Mouse (Mus musculus): ENCODE measurements around the gene Srrm3.

Srrm3 gene

DNA sequence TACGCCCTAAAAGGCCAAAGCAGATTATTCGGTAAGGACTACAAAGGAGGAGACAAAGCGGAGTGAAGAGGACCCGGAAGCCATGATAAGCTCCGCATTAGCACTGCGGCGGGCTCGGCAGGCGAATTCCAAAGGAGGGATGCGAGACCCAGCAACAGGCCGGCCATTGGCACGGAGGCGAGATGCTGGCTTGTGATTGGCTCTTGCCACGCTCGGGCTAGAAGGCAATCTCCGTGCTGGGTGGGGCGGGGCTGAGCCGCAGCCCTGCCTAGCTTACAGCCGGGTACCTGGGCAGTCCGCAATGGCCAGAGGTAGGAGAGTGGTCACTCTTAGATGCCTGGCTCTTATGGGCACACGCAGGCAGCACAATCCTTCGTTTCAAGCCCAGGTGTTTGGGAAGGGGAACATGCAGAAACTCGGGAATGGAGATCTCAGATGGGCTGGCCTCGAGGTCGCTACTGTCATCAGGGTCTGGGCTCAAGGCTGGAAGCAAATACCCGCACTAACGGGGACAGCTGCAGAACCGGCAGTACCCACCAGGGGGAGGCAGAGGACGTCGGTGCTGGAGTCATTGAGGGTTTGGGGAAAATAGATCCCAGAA lies 97.0 kb downstream of the Srrm3 start:
- peak; percentile 93 to 94 for DNase-seq (ENCODE audit: low spot score in 2 of 2)

DNA sequence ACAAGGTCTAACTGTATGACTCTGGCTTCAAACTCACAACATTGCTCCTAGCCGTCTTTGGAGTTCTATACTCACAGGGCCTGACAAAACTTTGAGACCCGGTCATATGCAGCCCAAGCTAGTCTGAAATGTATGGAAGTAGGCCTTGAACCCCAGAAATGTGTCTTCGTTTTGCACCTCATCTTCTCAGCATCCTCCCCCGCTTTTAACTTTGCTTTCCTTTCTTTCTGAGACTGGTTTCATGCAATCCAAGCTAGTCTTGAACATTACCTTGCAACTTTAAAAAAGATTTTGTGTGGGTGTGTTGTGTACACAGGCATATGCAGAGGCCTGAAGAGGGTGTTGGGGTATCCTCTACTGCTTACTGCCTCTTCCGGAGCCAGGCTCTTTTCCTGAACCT lies 97.6 kb downstream of the Srrm3 start:
- DNase-seq (ENCODE audit: low spot score in 2 of 2), result no peak

DNA sequence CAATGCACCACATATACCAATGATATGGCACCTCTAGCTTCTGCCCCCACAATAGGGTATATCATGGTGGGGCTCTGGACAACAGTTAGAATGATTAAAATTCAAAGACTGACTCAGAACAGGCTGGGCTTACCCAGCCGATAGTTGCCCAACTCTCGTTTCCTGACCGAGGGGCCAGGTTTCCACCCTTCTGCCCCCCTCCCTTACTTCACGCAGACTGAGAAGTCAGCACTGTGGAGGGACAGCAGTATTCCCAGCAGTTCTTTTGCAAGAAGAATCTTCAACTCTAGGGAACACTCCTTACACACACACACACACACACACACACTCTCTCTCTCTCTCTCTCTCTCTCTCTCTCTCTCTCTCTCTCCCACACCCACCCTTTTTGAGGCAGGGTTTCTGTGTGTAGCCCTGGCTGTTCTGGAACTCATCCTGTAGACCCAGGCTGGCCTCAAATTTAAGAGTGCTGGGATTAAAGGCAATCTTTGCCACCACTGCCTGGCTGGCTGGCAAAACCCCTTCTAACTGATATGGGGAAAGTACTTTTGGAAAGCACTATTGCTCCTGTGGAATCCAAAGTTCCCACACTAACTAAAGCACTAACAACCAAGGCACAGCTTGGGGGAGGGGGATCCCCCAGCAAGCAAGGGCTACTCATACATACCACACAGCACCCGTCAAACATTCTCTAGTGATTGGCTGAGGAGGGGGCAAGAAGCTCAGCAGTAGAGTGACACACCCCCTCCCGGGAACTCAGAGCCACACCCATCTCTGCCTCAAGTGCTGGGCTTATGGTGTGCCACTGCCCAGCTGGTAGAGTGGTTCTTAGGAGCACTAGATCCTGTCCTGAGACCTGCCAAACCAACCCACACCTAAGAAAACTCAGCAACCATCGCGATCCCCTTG lies 98.9 kb downstream of the Srrm3 start:
- no peak for DNase-seq (ENCODE audit: low spot score in 2 of 2)

DNA sequence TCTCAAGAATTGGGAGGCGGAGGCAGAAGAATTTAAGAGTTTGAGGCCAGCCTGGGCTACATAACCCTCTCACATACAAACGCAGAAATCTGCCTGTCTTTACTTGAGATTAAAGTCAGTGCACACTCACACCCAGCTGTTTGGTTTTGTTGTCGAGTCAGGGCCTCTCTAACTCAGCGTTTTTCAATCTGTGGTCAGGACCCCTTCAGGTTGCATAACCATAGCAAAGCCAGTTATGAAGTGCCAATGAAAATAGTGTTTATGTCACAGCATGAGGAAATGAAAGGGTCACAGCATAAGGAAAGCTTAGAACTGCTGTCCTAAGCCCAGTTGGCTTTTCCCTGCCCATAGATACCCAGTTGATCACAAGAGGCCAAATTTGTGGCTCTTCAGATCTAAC lies 100.2 kb downstream of the Srrm3 start:
- DNase-seq (ENCODE audit: low spot score in 2 of 2), result no peak

DNA sequence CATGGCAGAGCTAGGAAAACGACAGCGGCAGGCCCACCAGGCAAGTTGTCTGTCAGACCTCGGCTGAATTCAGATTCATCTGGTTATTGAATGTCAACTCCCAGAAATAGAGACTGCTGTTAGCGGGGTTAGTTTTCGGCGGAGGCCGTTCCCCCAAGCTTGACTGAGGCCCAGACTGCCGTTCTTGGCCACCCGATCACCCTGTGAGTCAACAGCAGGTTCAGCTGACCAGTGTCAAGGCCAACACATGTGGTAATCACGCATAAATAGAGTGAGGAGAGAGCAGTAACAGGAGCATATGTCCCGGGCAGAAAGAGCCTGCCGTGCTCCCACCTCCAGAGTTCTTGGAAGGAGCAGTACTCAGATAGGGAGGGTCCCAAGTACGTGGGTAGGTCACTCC lies 100.6 kb downstream of the Srrm3 start:
- DNase-seq (ENCODE audit: low spot score in 2 of 2), result no peak

DNA sequence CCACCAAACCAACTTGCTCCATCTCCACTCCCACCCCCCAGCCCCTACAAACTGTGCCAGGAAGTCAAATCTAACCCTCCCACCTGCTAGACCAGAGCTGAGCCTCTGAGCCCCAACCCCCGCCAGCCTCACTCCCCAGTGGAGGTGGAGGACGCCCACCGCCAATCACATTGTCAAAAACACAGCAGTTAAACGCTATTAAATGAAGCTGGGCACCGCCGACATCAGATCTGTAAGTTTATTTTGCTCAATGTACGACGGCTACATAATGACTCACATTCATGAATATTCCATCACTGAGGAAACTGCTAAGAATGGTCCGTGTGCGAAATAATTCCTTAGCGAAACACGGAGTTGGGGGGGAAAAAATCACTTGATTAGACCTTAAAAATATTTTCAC lies 101.5 kb downstream of the Srrm3 start:
- DNase-seq (ENCODE audit: low spot score in 2 of 2), result no peak

DNA sequence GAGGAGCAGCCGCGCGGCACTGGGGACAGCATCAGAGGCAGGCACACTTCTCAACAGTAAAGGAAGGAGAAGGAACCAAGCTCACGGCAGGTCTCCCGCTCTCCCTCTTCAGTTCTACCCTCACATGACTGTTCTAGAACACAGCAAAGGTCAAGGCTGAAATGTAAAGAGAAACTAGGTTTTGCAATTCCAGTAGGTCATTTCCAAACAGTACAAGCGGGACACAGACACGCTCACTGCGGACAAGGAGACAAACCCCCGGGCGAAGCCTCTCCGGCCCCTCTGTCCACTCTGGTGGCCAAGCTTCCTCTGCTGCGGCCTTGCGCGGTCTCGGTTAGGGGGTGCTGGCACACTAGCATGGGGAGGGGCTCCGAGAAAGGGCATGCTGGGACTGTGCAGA lies 102.3 kb downstream of the Srrm3 start:
- DNase-seq (ENCODE audit: low spot score in 2 of 2), result no peak

DNA sequence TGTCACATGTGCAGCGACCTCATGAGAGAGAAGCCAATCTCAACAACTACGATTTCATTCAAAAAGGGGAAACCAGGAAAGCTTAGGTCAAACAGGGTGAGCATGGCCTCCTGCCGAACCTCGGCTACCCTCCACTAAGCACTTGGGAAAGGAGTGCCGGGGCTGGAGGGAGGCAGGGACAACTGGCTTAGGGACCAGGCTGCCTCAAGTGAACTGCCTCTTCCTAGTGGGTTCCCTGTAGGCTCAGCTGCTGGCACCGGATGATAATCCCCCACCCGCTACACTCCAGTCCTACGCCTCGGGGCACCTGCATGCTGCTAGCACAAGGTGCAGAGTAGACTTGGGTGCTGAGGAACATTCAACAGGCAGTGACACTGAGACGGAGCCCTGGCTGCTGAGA lies 103.0 kb downstream of the Srrm3 start:
- no peak for DNase-seq (ENCODE audit: low spot score in 2 of 2)

DNA sequence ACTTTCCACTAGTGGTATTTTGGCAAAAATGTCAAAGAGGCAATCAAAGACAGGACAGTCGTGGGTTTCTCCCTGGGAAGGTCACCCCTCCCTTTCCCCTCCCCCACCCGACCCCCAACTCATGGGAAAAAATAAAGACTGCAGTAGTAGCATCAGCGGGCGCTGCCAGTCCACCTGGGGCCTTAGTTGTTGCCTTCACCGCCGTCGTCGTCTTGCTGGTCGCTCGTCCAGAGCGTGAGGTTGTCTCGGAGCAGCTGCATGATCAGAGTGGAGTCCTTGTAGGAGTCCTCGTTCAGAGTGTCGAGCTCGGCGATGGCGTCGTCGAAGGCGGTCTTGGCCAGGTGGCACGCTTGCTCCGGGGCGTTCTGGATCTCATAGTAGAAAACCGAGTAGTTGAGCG lies 104.1 kb downstream of the Srrm3 start:
- DNase-seq (ENCODE audit: low spot score in 2 of 2), result no peak

DNA sequence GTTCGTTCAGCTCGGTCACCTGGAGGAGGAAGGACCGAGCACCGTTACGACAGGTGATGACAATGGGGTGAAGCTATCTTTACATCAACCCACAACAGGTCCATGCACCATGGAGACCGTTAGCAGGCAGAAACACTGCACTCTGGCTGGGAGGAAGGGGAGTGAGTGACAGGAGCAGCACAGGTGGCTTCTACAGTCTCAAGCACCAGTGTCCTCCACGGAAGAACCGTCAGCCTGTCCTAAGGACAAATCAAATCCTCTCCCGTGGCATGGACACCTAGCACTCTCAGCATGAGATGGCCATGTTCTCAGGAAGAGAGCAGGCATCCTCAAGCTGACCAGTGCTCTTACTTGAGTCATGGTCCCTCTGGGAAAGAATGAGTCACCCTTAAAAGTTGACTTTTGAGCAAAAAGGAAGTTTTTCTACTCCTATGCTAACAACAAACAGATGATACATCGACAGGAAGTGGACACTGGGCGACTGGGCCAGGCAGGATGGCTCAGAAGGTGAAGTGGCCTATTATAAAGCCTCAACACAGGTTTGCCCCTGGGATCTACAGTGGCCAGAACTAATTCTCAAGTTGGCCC lies 105.0 kb downstream of the Srrm3 start:
- DNase-seq (ENCODE audit: low spot score in 2 of 2), result no peak

DNA sequence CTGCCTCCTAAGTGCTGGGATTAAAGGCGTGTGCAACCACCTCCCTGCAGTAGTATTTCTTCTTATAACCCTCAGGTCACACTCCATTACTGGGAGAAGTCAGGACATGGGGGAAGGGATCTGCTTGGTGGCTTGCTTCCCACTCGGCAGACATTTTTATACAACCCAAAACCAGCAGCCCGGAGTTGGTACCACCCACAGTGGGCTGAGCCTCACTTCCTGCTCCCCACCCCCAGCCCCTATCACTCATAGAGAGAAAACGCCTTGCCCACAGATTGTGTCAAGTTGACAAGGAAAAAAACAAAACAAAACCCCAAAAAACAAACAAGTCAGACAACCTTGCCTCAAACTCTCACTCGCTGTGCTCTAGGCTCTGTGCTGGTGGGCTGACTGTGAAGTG lies 106.5 kb downstream of the Srrm3 start:
- no peak for DNase-seq (ENCODE audit: low spot score in 2 of 2)

DNA sequence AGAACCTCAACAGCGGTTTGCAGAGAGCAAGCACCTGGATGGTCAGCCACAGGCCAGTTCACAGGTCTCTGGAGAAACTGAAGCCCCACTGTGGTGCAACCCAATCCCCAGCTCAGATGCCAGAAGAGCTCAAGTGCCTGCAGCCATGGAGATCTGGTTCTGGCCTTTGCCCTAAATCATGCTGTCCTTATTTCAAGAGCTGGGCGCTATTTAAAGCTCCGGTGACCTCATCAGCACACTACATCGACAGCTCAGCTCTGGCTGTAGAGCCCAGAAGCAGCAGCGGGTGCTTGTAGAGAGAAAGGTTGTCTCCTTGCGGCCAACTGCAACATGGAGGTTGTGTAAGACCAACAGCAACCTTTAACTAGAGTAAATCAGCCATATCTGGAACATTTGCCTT lies 107.5 kb downstream of the Srrm3 start:
- DNase-seq (ENCODE audit: low spot score in 2 of 2), result no peak

DNA sequence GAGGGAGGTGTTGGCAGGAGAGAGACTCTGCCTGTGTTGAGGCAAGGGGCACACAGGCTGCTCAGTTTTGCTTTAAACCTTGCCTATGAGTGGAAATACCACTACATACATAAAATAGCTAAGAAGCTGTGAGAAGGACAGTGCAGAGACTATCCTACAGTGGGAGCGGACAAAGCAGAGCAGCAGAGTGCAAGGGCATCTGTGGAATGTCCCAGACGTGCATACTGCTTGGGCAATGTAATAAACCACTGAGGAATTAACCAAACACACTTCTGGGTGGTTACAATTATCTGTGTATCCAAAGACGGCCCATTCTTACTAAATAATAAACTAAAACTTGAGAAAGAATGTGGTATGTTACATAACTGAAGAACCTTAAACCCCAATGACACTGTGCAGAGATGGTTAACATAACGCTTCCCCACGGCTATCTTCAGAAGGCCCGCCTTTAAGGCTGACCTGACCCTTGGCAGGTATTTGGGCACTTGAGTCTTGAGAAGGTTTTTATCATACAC lies 109.4 kb downstream of the Srrm3 start:
- DNase-seq (ENCODE audit: low spot score in 2 of 2), result no peak

DNA sequence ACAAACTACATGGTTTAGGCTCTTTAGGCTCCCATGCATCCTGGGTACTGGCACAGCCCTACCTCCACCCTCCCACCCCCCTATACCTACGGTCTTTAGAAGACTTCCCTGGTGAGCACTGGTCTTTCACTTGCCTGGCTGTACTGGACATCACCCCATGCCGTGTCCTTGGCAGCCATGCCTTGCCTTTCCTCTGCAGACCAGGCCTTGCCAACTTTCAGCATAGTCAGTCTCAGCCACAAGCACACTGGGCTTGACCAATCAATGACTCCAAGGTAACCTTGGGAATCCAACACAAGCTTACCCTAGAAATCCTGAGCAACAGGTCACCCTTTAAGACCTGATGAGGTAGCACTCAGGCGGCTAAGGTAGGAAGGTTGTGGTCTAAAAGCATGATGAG lies 109.9 kb downstream of the Srrm3 start:
- DNase-seq (ENCODE audit: low spot score in 2 of 2), result no peak

DNA sequence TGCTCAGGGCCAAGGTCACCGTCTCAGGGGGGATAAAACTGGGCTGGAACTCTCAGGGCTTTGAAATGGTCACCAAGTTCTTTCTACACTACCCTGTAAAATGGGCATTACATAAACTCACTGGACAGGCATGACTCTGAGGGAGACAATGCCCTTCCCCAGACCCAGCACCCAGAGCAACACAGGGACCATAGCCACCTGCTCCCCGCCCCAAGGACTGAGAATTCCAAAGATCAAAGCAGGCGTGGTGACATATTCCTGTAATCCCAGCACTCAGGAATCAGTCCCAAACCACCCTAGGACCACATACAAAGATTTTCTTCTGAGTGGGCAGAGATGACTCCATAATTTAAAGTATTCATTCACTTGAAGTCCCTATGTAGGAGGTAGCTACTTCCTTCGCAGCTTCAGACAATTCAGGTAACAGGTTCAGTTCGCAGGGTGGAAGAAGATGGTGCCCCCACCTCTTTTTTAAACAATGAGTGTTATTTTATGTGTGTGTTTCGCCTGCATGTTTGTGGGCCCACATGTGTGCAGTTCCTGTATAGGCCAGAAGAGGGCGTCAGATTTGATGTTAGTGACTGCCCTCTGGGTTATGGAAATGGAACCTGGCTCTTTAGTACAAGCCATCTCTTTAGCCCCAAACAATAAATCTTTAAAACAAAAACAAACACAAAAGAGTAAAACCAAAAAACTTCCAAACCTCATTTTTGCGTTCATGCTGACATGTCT lies 110.8 kb downstream of the Srrm3 start:
- no peak for DNase-seq (ENCODE audit: low spot score in 2 of 2)

DNA sequence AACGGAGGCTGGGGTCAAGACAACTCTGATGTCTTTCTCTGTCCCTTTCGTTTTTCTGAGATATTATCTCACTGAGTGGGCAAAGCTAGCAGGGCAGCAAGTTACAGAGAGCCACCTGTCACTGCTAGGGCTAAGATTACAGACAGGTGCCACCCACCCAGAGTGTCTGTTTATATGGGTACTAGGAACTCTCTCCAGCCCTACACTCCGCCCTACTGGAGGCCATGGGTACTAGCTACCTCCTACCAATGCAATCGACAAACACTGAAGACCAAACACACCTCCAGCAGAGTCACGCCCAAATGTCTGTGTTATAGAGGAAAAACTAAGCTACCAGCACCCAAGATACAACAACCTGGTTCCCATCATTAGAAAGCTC lies 111.4 kb downstream of the Srrm3 start:
- DNase-seq (ENCODE audit: low spot score in 2 of 2), result no peak

DNA sequence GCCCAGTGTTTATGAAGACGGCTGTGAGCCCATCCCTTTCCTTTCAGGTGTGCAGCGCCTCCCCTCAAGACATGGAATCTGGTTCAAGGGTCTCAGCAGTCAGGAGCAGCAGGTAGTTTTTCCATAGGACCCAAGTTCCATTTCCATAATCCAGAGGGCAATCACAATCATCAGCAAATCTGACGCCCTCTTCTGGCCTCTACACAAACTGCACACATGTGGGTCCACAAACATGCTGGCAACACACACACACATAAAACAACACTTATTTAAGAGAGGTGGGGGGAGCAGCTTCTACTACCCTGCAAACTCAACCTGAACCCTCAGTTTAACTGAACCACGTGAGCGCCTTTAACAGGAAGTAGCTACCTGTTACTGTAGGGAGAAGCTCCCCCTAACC lies 111.9 kb downstream of the Srrm3 start:
- no peak for DNase-seq (ENCODE audit: low spot score in 2 of 2)

DNA sequence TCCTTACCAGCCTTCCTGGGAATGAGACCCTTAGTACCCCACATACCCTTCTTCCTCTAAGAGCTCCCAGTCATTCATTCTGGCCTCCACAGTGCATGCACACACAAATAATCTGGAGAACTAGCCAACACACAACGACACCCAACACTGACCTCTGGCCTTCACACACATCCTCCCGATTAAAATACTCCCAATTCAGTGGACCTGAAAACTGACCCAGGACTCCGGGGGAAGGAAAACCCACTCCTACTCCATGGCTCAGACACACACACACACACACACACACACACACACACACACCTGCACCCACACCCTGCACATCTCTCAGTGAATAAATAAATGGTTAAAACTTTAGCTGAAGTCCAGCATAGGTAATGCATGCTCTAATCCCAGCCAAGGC lies 113.2 kb downstream of the Srrm3 start:
- no peak for DNase-seq (ENCODE audit: low spot score in 2 of 2)

DNA sequence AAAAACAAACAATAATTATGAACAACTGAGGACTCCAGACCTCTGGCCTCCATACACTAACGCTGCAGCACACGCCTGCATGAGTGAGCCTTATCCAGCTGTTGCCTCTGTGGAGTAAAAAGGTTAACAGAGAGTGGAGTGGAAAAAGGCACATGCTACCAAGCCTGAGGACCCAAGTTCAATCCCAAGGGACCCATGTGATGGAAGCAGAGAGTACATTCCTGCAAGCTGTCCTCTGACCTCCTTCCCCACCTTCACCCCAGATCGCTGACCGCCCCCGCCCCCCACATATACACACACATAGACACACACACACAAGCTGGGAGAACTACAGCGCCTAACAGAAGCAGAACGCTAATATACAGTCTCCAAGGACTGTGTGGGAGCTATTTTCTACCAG lies 117.2 kb downstream of the Srrm3 start:
- DNase-seq (ENCODE audit: low spot score in 2 of 2), result no peak
